Mouse (Mus musculus) right cerebral cortex, postnatal 10 days (tissue): ENCODE data around the gene Ufc1.

Experiments used
- DNase-seq, 2 experiments: peaks; one replicate each; pipeline ENCODE4 v3.0.0; 2021; ENCODE audit warnings: low spot score in 2 of 2

Gene Ufc1

GRCm38 (mm10) chr1:171287136-171288081 lies 7.4 kb downstream of the Ufc1 start, which contains the start of gene Usp21:
Gene Usp21, minus strand, starts transcription at chr1:171287991.
- DNase-seq, result peak; percentile 97 to 98

- DNase-seq, result peak; percentile 42 to 56
These were observed 8.3 kb downstream of the Ufc1 start for GRCm38 (mm10) chr1:171286517-171286916.

- peak; percentile 26 to 34 for DNase-seq
These were observed 9.5 kb downstream of the Ufc1 start for GRCm38 (mm10) chr1:171285096-171285892.

- DNase-seq, result peak in 1 of 2 experiments; percentile 31
These were observed 10.3 kb downstream of the Ufc1 start for GRCm38 (mm10) chr1:171284491-171284890.

- DNase-seq, result peak; percentile 25 to 35
These were observed 11.3 kb downstream of the Ufc1 start for GRCm38 (mm10) chr1:171283188-171284160.

GRCm38 (mm10) chr1:171282086-171282805 lies 12.6 kb downstream of the Ufc1 start:
- peak in 1 of 2 experiments; percentile 30 for DNase-seq

- DNase-seq, result peak; percentile 77 to 79
These were observed 13.3 kb downstream of the Ufc1 start for GRCm38 (mm10) chr1:171281528-171281923.

- peak; percentile 96 to 98 for DNase-seq
These were observed 13.8 kb downstream of the Ufc1 start, which contains the start of gene Ppox for GRCm38 (mm10) chr1:171280916-171281527. Gene Ppox, minus strand, starts transcription at chr1:171281186.

GRCm38 (mm10) chr1:171280250-171280915 lies 14.4 kb downstream of the Ufc1 start:
- DNase-seq, result peak in 1 of 2 experiments; percentile 30

GRCm38 (mm10) chr1:171279721-171280120 lies 15.1 kb downstream of the Ufc1 start:
- peak in 1 of 2 experiments; percentile 23 for DNase-seq

- DNase-seq, result peak in 1 of 2 experiments; percentile 22
These were observed 15.7 kb downstream of the Ufc1 start for GRCm38 (mm10) chr1:171279012-171279705.

- DNase-seq, result peak in 1 of 2 experiments; percentile 19
These were observed 16.4 kb downstream of the Ufc1 start for GRCm38 (mm10) chr1:171278436-171278835.

GRCm38 (mm10) chr1:171277736-171278135 lies 17.1 kb downstream of the Ufc1 start:
- no peak for DNase-seq

GRCm38 (mm10) chr1:171276110-171276748 lies 18.6 kb downstream of the Ufc1 start:
- no peak for DNase-seq

- no peak for DNase-seq
These were observed 19.6 kb downstream of the Ufc1 start for GRCm38 (mm10) chr1:171275144-171275734.

GRCm38 (mm10) chr1:171274171-171274570 lies 20.7 kb downstream of the Ufc1 start:
- no peak for DNase-seq

- DNase-seq, result no peak
These were observed 22.7 kb downstream of the Ufc1 start for GRCm38 (mm10) chr1:171272086-171272485.

GRCm38 (mm10) chr1:171271622-171272021 lies 23.2 kb downstream of the Ufc1 start:
- DNase-seq, result no peak
